Mouse (Mus musculus) kidney, adult 2 months (tissue): ENCODE results near the gene Plb1.

Experiments
- CTCF ChIP-seq: fragments of 200-500 bp; conservative IDR thresholded peaks from 2 replicates; pipeline ENCODE4 v1.5.1; 2011; ENCODE audit warnings: low read depth, mild to moderate bottlenecking, control low read depth, low read length, moderate library complexity, mixed read lengths; ENCODE audit not compliant: insufficient read depth, insufficient read length
- POLR2A ChIP-seq: fragments of 200-500 bp; IDR thresholded peaks from one replicate; pipeline ENCODE4 v1.6.1; 2011; ENCODE audit warnings: low read depth, low read length, control low read depth

DNA sequence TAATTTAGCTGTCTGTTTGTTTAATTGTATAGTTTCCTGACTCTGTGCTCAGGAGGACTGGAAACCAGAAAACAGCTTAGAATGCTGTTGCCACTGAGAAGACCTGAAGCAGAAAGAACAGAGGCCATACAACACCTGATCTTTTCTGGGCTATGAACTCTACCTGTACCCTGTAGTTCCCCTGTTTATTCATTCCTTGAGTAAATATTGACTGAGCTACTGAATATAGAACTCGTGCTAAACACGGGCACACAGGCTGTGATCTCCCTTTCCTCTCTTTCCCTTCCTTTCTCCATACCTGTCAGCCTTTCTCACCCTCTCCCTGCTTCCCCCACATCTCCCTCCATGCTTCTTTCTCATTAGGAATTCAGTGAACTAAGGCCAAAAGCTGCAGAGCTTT lies 168.4 kb downstream of the Plb1 start:
- TF ChIP-seq POLR2A (no peak), CTCF (no peak)
